Mouse (Mus musculus): Measurements from ENCODE around the gene Ndufb10. TPM values are rescaled to one million over a fixed set of nuclear protein-coding genes. Genes with fewer than 3 reads are reported as not detected.

Ndufb10 gene
- polyA plus RNA-seq, 1 experiment = 91.1 TPM

- H3K27me3 ChIP-seq (ENCODE audit: control insufficient read depth, insufficient read depth, low read length) = no peaks in the 10 kb centered on the region
- peaks cover 15% of the 10 kb centered on the region for H3K36me3 ChIP-seq (ENCODE audit: control insufficient read depth, insufficient read depth, low read length)
- WGBS = 47% methylated on average over 5 of the region's 5 CpGs
- no peak for DNase-seq (ENCODE audit: low read depth in 1 of 2, low spot score in 2 of 2)
- H3K4me3 ChIP-seq (ENCODE audit: extremely low read depth, insufficient read depth, insufficient read length) = no peak overlapping the region
- H3K4me1 ChIP-seq (ENCODE audit: control insufficient read depth, insufficient read depth, insufficient read length) = no peaks in the 10 kb centered on the region; the same call in none of the 2 replicates
- no peak for TF ChIP-seq POLR2A (IDR thresholded peaks at IDR 0.05; ENCODE audit: low read depth, low read length)
- TF ChIP-seq CTCF (IDR thresholded peaks at IDR 0.05; ENCODE audit: extremely low read depth, insufficient read depth, insufficient read length, insufficient replicate concordance) = no peak
- no peak overlapping the region for H3K27ac ChIP-seq (ENCODE audit: insufficient read depth, low read length)
These were observed 26.3 kb downstream of the Ndufb10 start for GRCm38 (mm10) chr17:24697985-24698384.

- H3K27me3 ChIP-seq (ENCODE audit: control insufficient read depth, insufficient read depth, low read length) = no peaks in the 10 kb centered on the region
- peak within 1 kb of the TSS; percentile 95 for H3K4me3 ChIP-seq (ENCODE audit: extremely low read depth, insufficient read depth, insufficient read length)
- H3K27ac ChIP-seq (ENCODE audit: insufficient read depth, low read length) = peak within 1 kb of the TSS; percentile 75
- H3K4me1 ChIP-seq (ENCODE audit: control insufficient read depth, insufficient read depth, insufficient read length) = no peaks in the 10 kb centered on the region; the same call in none of the 2 replicates
- under 1% methylated on average over 71 of the region's 76 CpGs for WGBS
- peaks cover 2% of the 10 kb centered on the region; the same call in 1 of the 2 replicates for H3K36me3 ChIP-seq (ENCODE audit: control insufficient read depth, insufficient read depth, low read length)
- TF ChIP-seq POLR2A (IDR thresholded peaks at IDR 0.05; ENCODE audit: low read depth, low read length) = no peak; the same call in 1 of the 2 replicates
- peak; percentile 25; the same call in 1 of the 2 replicates for TF ChIP-seq CTCF (IDR thresholded peaks at IDR 0.05; ENCODE audit: extremely low read depth, insufficient read depth, insufficient read length, insufficient replicate concordance)
- peak; percentile 41 to 82 for DNase-seq (ENCODE audit: low read depth in 1 of 2, low spot score in 2 of 2)
These were observed 28.1 kb downstream of the Ndufb10 start, which contains the start of the genes Gfer and Noxo1 for GRCm38 (mm10) chr17:24696011-24696697. TSS of gene Gfer (minus strand) at chr17:24696156. TSS of gene Noxo1 (plus strand) at chr17:24696234.

DNA sequence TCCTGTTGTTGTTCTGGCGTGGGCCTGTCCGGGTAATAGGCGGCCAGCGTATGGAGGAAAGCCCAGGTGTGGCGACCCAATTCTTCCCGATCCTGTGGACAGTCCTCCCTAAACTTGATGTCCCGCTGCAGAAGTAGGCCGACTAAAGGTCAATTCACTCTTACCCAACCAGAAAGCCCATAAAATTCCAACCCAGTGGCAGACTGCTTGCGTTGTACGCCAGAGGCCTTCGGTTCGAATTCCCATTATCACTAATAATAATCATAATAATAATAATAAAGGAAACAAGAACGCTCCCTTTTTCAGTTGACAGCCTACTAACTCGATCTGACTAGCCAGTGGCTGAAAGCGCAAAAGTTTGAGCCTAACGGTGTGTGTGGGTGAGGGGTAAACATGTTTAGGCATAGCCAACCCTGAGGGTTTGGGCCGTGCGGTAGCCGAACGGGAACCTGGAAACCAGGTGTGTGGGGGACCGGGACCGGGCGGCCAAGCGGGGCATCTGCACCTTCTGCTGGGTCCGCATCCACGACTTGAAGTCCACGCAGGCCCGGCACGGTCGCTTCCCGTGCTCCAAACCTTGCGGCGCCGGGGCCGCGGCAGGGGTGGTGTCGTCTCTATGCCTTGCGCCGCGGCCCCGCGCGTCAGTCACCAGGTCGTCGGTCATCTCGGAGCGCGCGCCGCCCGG is 28.8 kb downstream of the Ndufb10 start:
- WGBS = 19% methylated on average over 51 of the region's 51 CpGs
- TF ChIP-seq POLR2A (IDR thresholded peaks at IDR 0.05; ENCODE audit: low read depth, low read length) = no peak
- no peak for TF ChIP-seq CTCF (IDR thresholded peaks at IDR 0.05; ENCODE audit: extremely low read depth, insufficient read depth, insufficient read length, insufficient replicate concordance)
- no peak for DNase-seq (ENCODE audit: low read depth in 1 of 2, low spot score in 2 of 2)
- Histone ChIP-seq H3K4me3 (ENCODE audit: extremely low read depth, insufficient read depth, insufficient read length) (peak overlapping the region; percentile 95), H3K27ac (ENCODE audit: insufficient read depth, low read length) (peak overlapping the region; percentile 60), H3K27me3 (ENCODE audit: control insufficient read depth, insufficient read depth, low read length) (peaks cover 2% of the 10 kb centered on the region; the same call in 1 of the 2 replicates), H3K4me1 (ENCODE audit: control insufficient read depth, insufficient read depth, insufficient read length) (no peaks in the 10 kb centered on the region; the same call in none of the 2 replicates), H3K36me3 (ENCODE audit: control insufficient read depth, insufficient read depth, low read length) (no peaks in the 10 kb centered on the region)

GRCm38 (mm10) chr17:24692385-24692784 is 31.9 kb downstream of the Ndufb10 start:
- DNase-seq (ENCODE audit: low read depth in 1 of 2, low spot score in 2 of 2) = no peak
- Histone ChIP-seq H3K4me3 (ENCODE audit: extremely low read depth, insufficient read depth, insufficient read length) (no peak overlapping the region), H3K27ac (ENCODE audit: insufficient read depth, low read length) (no peak overlapping the region), H3K27me3 (ENCODE audit: control insufficient read depth, insufficient read depth, low read length) (peaks cover 16% of the 10 kb centered on the region), H3K4me1 (ENCODE audit: control insufficient read depth, insufficient read depth, insufficient read length) (peaks cover 12% of the 10 kb centered on the region), H3K36me3 (ENCODE audit: control insufficient read depth, insufficient read depth, low read length) (no peaks in the 10 kb centered on the region)
- WGBS = 56% methylated on average over 5 of the region's 5 CpGs
- no peak for TF ChIP-seq POLR2A (IDR thresholded peaks at IDR 0.05; ENCODE audit: low read depth, low read length)
- TF ChIP-seq CTCF (IDR thresholded peaks at IDR 0.05; ENCODE audit: extremely low read depth, insufficient read depth, insufficient read length, insufficient replicate concordance) = no peak

DNA sequence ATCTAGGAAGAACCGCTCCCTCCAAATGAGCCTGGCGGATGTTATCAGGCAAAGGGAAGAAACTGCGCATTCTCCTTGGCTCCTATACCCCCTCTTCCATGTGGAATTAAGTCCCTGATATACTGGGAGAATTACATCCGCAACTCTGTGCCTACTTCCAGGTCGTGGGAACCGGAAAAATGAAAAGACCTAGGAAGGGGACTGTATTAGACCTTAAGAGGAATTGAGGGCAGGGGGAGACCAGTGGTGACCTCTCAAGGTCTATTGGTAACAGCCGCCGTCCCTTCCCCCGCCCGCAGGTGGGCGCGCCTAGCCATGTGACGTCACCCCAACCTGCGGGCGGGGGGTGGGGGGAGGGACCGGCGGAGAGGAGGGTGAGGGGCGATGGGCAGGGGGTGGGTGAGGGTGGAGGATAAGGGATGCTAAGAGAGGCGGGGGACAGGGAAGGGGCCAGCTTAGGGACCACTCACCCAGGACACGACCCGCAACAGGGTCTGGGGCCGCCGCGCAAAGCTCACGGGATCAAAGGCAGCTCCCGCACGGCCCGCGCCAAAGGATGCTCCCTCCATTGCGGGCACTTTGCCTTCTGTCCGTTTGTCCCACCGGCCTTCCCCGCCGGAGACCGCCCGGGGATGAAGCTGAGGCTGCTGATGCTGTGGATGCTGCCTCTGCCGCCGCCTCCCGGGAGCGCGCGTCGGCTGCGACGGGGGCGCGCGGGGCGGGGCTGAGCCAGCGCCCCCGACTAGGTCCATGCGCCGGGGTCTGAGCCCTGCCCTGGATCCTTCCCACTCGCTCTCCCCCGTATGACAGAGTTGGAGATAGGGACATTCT is 34.8 kb downstream of the Ndufb10 start, which contains the start of gene Syngr3:
Syngr3 (minus strand) TSS at position 705 of the 831 bp plus-strand sequence.
- Histone ChIP-seq H3K4me1 (ENCODE audit: control insufficient read depth, insufficient read depth, insufficient read length) (peaks cover 17% of the 10 kb centered on the region), H3K27ac (ENCODE audit: insufficient read depth, low read length) (no peak within 1 kb of the TSS), H3K4me3 (ENCODE audit: extremely low read depth, insufficient read depth, insufficient read length) (peak within 1 kb of the TSS; percentile 40; the same call in 1 of the 2 replicates), H3K27me3 (ENCODE audit: control insufficient read depth, insufficient read depth, low read length) (peaks cover 16% of the 10 kb centered on the region), H3K36me3 (ENCODE audit: control insufficient read depth, insufficient read depth, low read length) (no peaks in the 10 kb centered on the region)
- TF ChIP-seq CTCF (IDR thresholded peaks at IDR 0.05; ENCODE audit: extremely low read depth, insufficient read depth, insufficient read length, insufficient replicate concordance) (no peak), POLR2A (IDR thresholded peaks at IDR 0.05; ENCODE audit: low read depth, low read length) (no peak)
- DNase-seq (ENCODE audit: low read depth in 1 of 2, low spot score in 2 of 2) = no peak
- 4% methylated on average over 53 of the region's 55 CpGs for WGBS

DNA sequence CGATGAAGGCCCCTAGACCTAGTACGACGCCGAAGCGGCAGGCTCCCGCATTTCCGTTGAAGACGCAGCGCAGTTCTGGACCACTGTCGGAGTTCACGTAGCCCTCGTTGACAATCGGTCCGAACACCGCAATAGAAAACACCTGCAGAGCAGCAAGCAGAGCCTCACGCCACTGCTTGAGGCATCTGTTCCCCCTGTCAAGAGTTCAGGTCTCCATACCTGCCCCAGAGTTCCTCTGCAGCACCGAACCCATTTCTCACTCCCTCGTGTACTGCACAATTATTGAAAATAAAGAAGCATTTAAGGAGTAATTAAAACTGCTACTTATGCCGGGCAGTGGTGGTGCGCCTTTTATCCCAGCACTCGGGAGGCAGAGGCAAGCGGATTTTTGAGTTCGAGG is 36.7 kb downstream of the Ndufb10 start:
- H3K4me3 ChIP-seq (ENCODE audit: extremely low read depth, insufficient read depth, insufficient read length) = peak overlapping the region; percentile 65
- no peaks in the 10 kb centered on the region for H3K36me3 ChIP-seq (ENCODE audit: control insufficient read depth, insufficient read depth, low read length)
- TF ChIP-seq CTCF (IDR thresholded peaks at IDR 0.05; ENCODE audit: extremely low read depth, insufficient read depth, insufficient read length, insufficient replicate concordance) (no peak), POLR2A (IDR thresholded peaks at IDR 0.05; ENCODE audit: low read depth, low read length) (no peak)
- H3K4me1 ChIP-seq (ENCODE audit: control insufficient read depth, insufficient read depth, insufficient read length) = peaks cover 17% of the 10 kb centered on the region
- no peak for DNase-seq (ENCODE audit: low read depth in 1 of 2, low spot score in 2 of 2)
- H3K27me3 ChIP-seq (ENCODE audit: control insufficient read depth, insufficient read depth, low read length) = peaks cover 16% of the 10 kb centered on the region
- H3K27ac ChIP-seq (ENCODE audit: insufficient read depth, low read length) = no peak overlapping the region
- 21% methylated on average over 23 of the region's 23 CpGs for WGBS
